Mouse (Mus musculus) adrenal gland, adult 2 months (tissue): Measurements from ENCODE around the gene Masp1. TPM values are rescaled to one million over a fixed set of nuclear protein-coding genes. Genes with fewer than 3 reads are reported as not detected.

ENCODE experiments used
- DNase-seq: peaks from one replicate; pipeline ENCODE4 v3.0.0; 2021
- long read RNA-seq: library from polyadenylated mRNA; stranded (forward); transcript quantifications from one replicate; pipeline ENCODE4 v2.0.0, GENCODE M21; 2021
- polyA plus RNA-seq: library from polyadenylated mRNA; depleted of rRNA; stranded (reverse); fragments of >200 nt; gene quantifications from 2 replicates; pipeline ENCODE4 v1.2.3, GENCODE M21; 2012; rRNA removed
- total RNA-seq, 2 experiments: library from RNA; stranded (reverse); gene quantifications; 2 replicates each; pipeline ENCODE4 v1.2.3; 2021

Gene Masp1
- total RNA-seq, result 100 to 1,000 TPM in 1 of 2 experiments, 10 to 100 TPM in 1; 46.1 to 169 TPM
- polyA plus RNA-seq, result 33.8 and 67.9 TPM in 2 replicates
- long read RNA-seq, transcript Masp1-203 (11 exons, 3,786 nt), result major isoform, 19 of 25 reads
- long read RNA-seq, partial matches to known transcripts, result 0 of 25 reads
- long read RNA-seq, other reads (novel, unspliced or antisense), result 6 of 25 reads

GRCm38 (mm10) chr16:23520235-23520871 is at the start of gene Masp1, which contains the start of gene Rtp4:
TSS of gene Masp1 (minus strand) at chr16:23520815.
TSS of gene Rtp4 (plus strand) at chr16:23520291.
- DNase-seq, result peak; percentile 79

- DNase-seq, result peak; percentile 15
Measured at GRCm38 (mm10) chr16:23568369-23568958, 47.8 kb upstream of the Masp1 start.

- DNase-seq, result no peak
Measured at GRCm38 (mm10) chr16:23557669-23558068, 37.1 kb upstream of the Masp1 start.

GRCm38 (mm10) chr16:23557195-23557594 is 36.6 kb upstream of the Masp1 start:
- DNase-seq, result no peak

GRCm38 (mm10) chr16:23554673-23555072 is 34.1 kb upstream of the Masp1 start:
- no peak for DNase-seq

GRCm38 (mm10) chr16:23550981-23551582 is 30.5 kb upstream of the Masp1 start:
- no peak for DNase-seq

- DNase-seq, result peak; percentile 39
Measured at GRCm38 (mm10) chr16:23550346-23550980, 29.8 kb upstream of the Masp1 start.

GRCm38 (mm10) chr16:23547783-23548182 is 27.2 kb upstream of the Masp1 start:
- no peak for DNase-seq

GRCm38 (mm10) chr16:23544361-23544760 is 23.7 kb upstream of the Masp1 start:
- no peak for DNase-seq

- DNase-seq, result no peak
Measured at GRCm38 (mm10) chr16:23542866-23543265, 22.3 kb upstream of the Masp1 start.

- no peak for DNase-seq
Measured at GRCm38 (mm10) chr16:23541046-23541445, 20.4 kb upstream of the Masp1 start.

- DNase-seq, result no peak
Measured at GRCm38 (mm10) chr16:23533707-23534106, 13.1 kb upstream of the Masp1 start.

- DNase-seq, result no peak
Measured at GRCm38 (mm10) chr16:23529186-23529585, 8.6 kb upstream of the Masp1 start.

- no peak for DNase-seq
Measured at GRCm38 (mm10) chr16:23522081-23522480, 1.5 kb upstream of the Masp1 start.

- DNase-seq, result no peak
Measured at GRCm38 (mm10) chr16:23521092-23521491, 477 bp upstream of the Masp1 start.

- no peak for DNase-seq
Measured at GRCm38 (mm10) chr16:23519771-23520170, 844 bp downstream of the Masp1 start.

- peak; percentile 82 for DNase-seq
Measured at GRCm38 (mm10) chr16:23518567-23519369, 1.8 kb downstream of the Masp1 start.

GRCm38 (mm10) chr16:23517754-23518566 is 2.7 kb downstream of the Masp1 start:
- DNase-seq, result peak; percentile 72

GRCm38 (mm10) chr16:23517230-23517629 is 3.4 kb downstream of the Masp1 start:
- DNase-seq, result no peak

GRCm38 (mm10) chr16:23516606-23517005 is 4.0 kb downstream of the Masp1 start:
- DNase-seq, result no peak

GRCm38 (mm10) chr16:23515766-23516165 is 4.8 kb downstream of the Masp1 start:
- peak; percentile 81 for DNase-seq
